Mouse (Mus musculus) stomach, postnatal 0 days (tissue): ENCODE data around the gene Thap4.

Source experiments
- CTCF ChIP-seq: IDR thresholded peaks from 2 replicates; pipeline ENCODE4 v1.5.1; 2016; ENCODE audit warnings: antibody characterized with exemption, low read depth, mild to moderate bottlenecking, moderate library complexity
- EP300 ChIP-seq: optimal IDR thresholded peaks from 2 replicates; pipeline ENCODE3; 2016; ENCODE audit warnings: antibody characterized with exemption

DNA sequence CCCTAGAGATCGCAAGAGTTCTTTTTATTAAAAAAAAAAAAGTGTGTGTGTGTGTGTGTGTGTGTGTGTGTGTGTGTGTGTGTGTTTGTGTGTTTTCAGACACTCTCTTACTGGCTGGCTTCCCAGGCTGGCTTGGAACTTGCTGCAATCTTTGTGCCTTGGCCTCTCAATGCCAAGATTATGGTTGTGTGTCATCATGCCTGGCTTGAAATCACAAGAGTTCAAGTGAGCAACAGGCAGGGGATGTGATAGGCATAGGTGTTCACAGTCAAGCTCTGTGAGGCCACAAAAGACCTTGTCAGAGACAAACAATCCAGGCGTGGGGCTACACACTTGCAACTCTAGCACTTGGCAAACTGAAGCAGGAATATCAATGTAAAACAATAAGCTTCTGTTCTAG, 76.3 kb downstream of the Thap4 start:
- no peak for TF ChIP-seq CTCF
- TF ChIP-seq EP300: no peak
